Comparison of ENCODE assay signal across 21 mouse cellular contexts in genomic region chr1:150090229-150090628, GRCm38 (mm10). TPM values are rescaled to one million over a fixed set of nuclear protein-coding genes. Genes with fewer than 3 reads are reported as not detected.
DNase-seq lines count a peak whose midpoint lies in the region; ATAC-seq and TF ChIP-seq lines count a peak whose summit lies in the region.
"Had no signal": no experiment of that assay in that cellular context is flagged by ENCODE, and none has a peak within 500 bp of the region (broad histone marks: within the 10 kb centered on the region; RNA-seq: fewer than 3 reads in every experiment).

No protein-coding gene starts in this region.

- no peaks in the 10 kb centered on the region for H3K36me3 ChIP-seq in hindbrain, embryonic 11.5 days (ENCODE audit: control insufficient read depth, insufficient read depth, low read length)
- no peaks in the 10 kb centered on the region for H3K36me3 ChIP-seq in hindbrain, postnatal 0 days (ENCODE audit: insufficient read depth, low read length)
- H3K36me3 ChIP-seq in lung, embryonic 15.5 days: no peaks in the 10 kb centered on the region
- H3K36me3 ChIP-seq in stomach, embryonic 14.5 days (ENCODE audit: control insufficient read depth, insufficient read depth, low read length): no peaks in the 10 kb centered on the region
- H3K36me3 ChIP-seq in stomach, postnatal 0 days (ENCODE audit: control insufficient read depth, insufficient read depth, low read length): no peaks in the 10 kb centered on the region
- H3K36me3 ChIP-seq: hindbrain, embryonic 15.5 days had no signal

- DNase-seq in hindbrain, embryonic 11.5 days (ENCODE audit: low spot score): no peak
- DNase-seq in hindbrain, postnatal 0 days (ENCODE audit: low spot score): no peak
- no peak for DNase-seq in lung, postnatal 14 days
- no peak for DNase-seq in stomach, postnatal 0 days (ENCODE audit: low spot score)
- DNase-seq in embryo, embryonic 11 days: no peak
- no peak for DNase-seq in gastrocnemius, adult 8-10 months (ENCODE audit: low spot score in 2 of 2)
- DNase-seq: adrenal gland, postnatal 36 days; B cell, adult 2 months; cerebellum, adult 18-20 months; cerebellum, postnatal 25 days; heart, postnatal 10 days; lung, adult 18-20 months; right cerebral cortex, postnatal 14 days; spleen, adult 18-20 months; thymus, postnatal 14 days had no signal

- H3K27ac ChIP-seq in hindbrain, embryonic 11.5 days (ENCODE audit: low read depth, low read length): no peak overlapping the region
- no peak overlapping the region for H3K27ac ChIP-seq in hindbrain, postnatal 0 days
- H3K27ac ChIP-seq in lung, embryonic 15.5 days: no peak overlapping the region
- H3K27ac ChIP-seq in stomach, embryonic 14.5 days (ENCODE audit: low read length): no peak overlapping the region
- H3K27ac ChIP-seq in stomach, postnatal 0 days (replicated peaks): no peak overlapping the region
- H3K27ac ChIP-seq: hindbrain, embryonic 15.5 days had no signal

- H3K4me3 ChIP-seq in hindbrain, embryonic 11.5 days (ENCODE audit: low read depth, low read length): no peak overlapping the region
- no peak overlapping the region for H3K4me3 ChIP-seq in hindbrain, postnatal 0 days (ENCODE audit: low read length)
- H3K4me3 ChIP-seq in lung, embryonic 15.5 days: no peak overlapping the region
- no peak overlapping the region for H3K4me3 ChIP-seq in stomach, embryonic 14.5 days (ENCODE audit: low read depth, low read length)
- H3K4me3 ChIP-seq in stomach, postnatal 0 days (ENCODE audit: low read depth, low read length): no peak overlapping the region
- H3K4me3 ChIP-seq: hindbrain, embryonic 15.5 days had no signal

- no peak overlapping the region for H3K9ac ChIP-seq in hindbrain, embryonic 11.5 days (ENCODE audit: low read depth, low read length)
- H3K9ac ChIP-seq in hindbrain, postnatal 0 days (replicated peaks; ENCODE audit: low read length): no peak overlapping the region
- no peak overlapping the region for H3K9ac ChIP-seq in lung, embryonic 15.5 days
- H3K9ac ChIP-seq in stomach, embryonic 14.5 days (replicated peaks; ENCODE audit: low read depth, low read length): no peak overlapping the region
- H3K9ac ChIP-seq in stomach, postnatal 0 days (ENCODE audit: low read length): no peak overlapping the region
- H3K9ac ChIP-seq: hindbrain, embryonic 15.5 days had no signal

- no peak overlapping the region for H3K4me2 ChIP-seq in hindbrain, embryonic 11.5 days (replicated peaks; ENCODE audit: low read depth, low read length)
- no peak overlapping the region for H3K4me2 ChIP-seq in hindbrain, postnatal 0 days (ENCODE audit: low read depth, low read length)
- no peak overlapping the region for H3K4me2 ChIP-seq in lung, embryonic 15.5 days
- no peak overlapping the region for H3K4me2 ChIP-seq in stomach, embryonic 14.5 days (replicated peaks; ENCODE audit: low read depth, low read length)
- H3K4me2 ChIP-seq in stomach, postnatal 0 days (replicated peaks; ENCODE audit: low read depth): no peak overlapping the region
- H3K4me2 ChIP-seq: heart, embryonic 11.5 days; hindbrain, embryonic 15.5 days; liver, embryonic 11.5 days had no signal

- H3K4me1 ChIP-seq in hindbrain, embryonic 11.5 days (replicated peaks; ENCODE audit: control insufficient read depth, insufficient read depth, low read length): no peaks in the 10 kb centered on the region
- no peaks in the 10 kb centered on the region for H3K4me1 ChIP-seq in hindbrain, postnatal 0 days (ENCODE audit: insufficient read depth, low read length)
- H3K4me1 ChIP-seq in lung, embryonic 15.5 days: no peaks in the 10 kb centered on the region
- H3K4me1 ChIP-seq in stomach, embryonic 14.5 days (ENCODE audit: control insufficient read depth, insufficient read depth, low read length): no peaks in the 10 kb centered on the region
- no peaks in the 10 kb centered on the region for H3K4me1 ChIP-seq in stomach, postnatal 0 days (replicated peaks; ENCODE audit: control insufficient read depth, insufficient read depth)
- H3K4me1 ChIP-seq: hindbrain, embryonic 15.5 days had no signal

- WGBS in hindbrain, embryonic 11.5 days: 45% methylated on average over 1 of the region's 1 CpGs
- 28% methylated on average over 1 of the region's 1 CpGs for WGBS in hindbrain, postnatal 0 days
- WGBS in lung, embryonic 15.5 days: 26% methylated on average over 1 of the region's 1 CpGs
- WGBS in stomach, embryonic 14.5 days: 14% methylated on average over 1 of the region's 1 CpGs
- 25% methylated on average over 1 of the region's 1 CpGs for WGBS in stomach, postnatal 0 days

- ATAC-seq in hindbrain, embryonic 11.5 days (ENCODE audit: low FRiP score): peak; percentile 62; the same call in 1 of the 2 replicates
- ATAC-seq in hindbrain, postnatal 0 days: no peak
- peak; percentile 80; the same call in 1 of the 2 replicates for ATAC-seq in lung, embryonic 15.5 days (ENCODE audit: borderline replicate concordance, extremely low read depth, low FRiP score, low TSS enrichment)
- peak; percentile 74; the same call in 1 of the 2 replicates for ATAC-seq in stomach, embryonic 14.5 days (ENCODE audit: insufficient number of reproducible peaks, insufficient read depth, low FRiP score, low read depth)
- no peak for ATAC-seq in stomach, postnatal 0 days (ENCODE audit: low FRiP score, low TSS enrichment)

- H3K27me3 ChIP-seq in hindbrain, embryonic 11.5 days (ENCODE audit: control insufficient read depth, insufficient read depth, low read length): no peaks in the 10 kb centered on the region
- no peaks in the 10 kb centered on the region for H3K27me3 ChIP-seq in hindbrain, postnatal 0 days (ENCODE audit: insufficient read depth, low read length)
- H3K27me3 ChIP-seq in lung, embryonic 15.5 days: no peaks in the 10 kb centered on the region
- no peaks in the 10 kb centered on the region for H3K27me3 ChIP-seq in stomach, embryonic 14.5 days (ENCODE audit: control insufficient read depth, insufficient read depth, low read length)
- H3K27me3 ChIP-seq in stomach, postnatal 0 days (ENCODE audit: control insufficient read depth, insufficient read depth, low read length): no peaks in the 10 kb centered on the region
- H3K27me3 ChIP-seq: hindbrain, embryonic 15.5 days had no signal

- no peak for TF ChIP-seq CTCF in hindbrain, postnatal 0 days (IDR thresholded peaks at IDR 0.05; ENCODE audit: low read depth)
- TF ChIP-seq CTCF in stomach, postnatal 0 days (IDR thresholded peaks at IDR 0.05; ENCODE audit: low read depth): no peak

- H3K9me3 ChIP-seq in hindbrain, embryonic 11.5 days (ENCODE audit: control insufficient read depth, low read length): no peaks in the 10 kb centered on the region
- no peaks in the 10 kb centered on the region for H3K9me3 ChIP-seq in hindbrain, postnatal 0 days (ENCODE audit: low read length)
- H3K9me3 ChIP-seq in lung, embryonic 15.5 days: no peaks in the 10 kb centered on the region
- no peaks in the 10 kb centered on the region for H3K9me3 ChIP-seq in stomach, embryonic 14.5 days (ENCODE audit: control insufficient read depth, low read depth, low read length)
- H3K9me3 ChIP-seq in stomach, postnatal 0 days (ENCODE audit: control insufficient read depth, low read length): no peaks in the 10 kb centered on the region
- H3K9me3 ChIP-seq: hindbrain, embryonic 15.5 days had no signal

- no peak for TF ChIP-seq EP300 in stomach, postnatal 0 days (optimal IDR thresholded peaks at IDR 0.05)

RNA-seq across cellular contexts. Expression of gene Ptgs2, which starts 9.6 kb away (rescaled TPM):
- 0.19 and 0.29 TPM in 2 replicates for polyA plus RNA-seq in hindbrain, embryonic 11.5 days (2014; fragmentation: Nextera tagmentation; extraction: Ambion mirVana)
- total RNA-seq in hindbrain, postnatal 0 days (2014; rRNA removed): 0.37 and 0.43 TPM in 2 replicates
- 0.08 and 0.21 TPM in 2 replicates for polyA plus RNA-seq in hindbrain, postnatal 0 days (2015; fragmentation: Nextera tagmentation; extraction: Ambion mirVana)
- polyA plus RNA-seq in lung, embryonic 15.5 days (2015; fragmentation: Nextera tagmentation; extraction: Ambion mirVana): 0.09 and 0.15 TPM in 2 replicates
- polyA plus RNA-seq in stomach, embryonic 14.5 days (2014; fragmentation: Nextera tagmentation; extraction: Ambion mirVana): 0.27 and 0.50 TPM in 2 replicates
- 0.54 and 0.61 TPM in 2 replicates for polyA plus RNA-seq in stomach, postnatal 0 days (2015; fragmentation: Nextera tagmentation; extraction: Ambion mirVana)
- total RNA-seq in gastrocnemius, adult 8-10 months (2022): under 1 TPM; 0.07 to 0.16 (median 0.12) TPM
- polyA plus RNA-seq: limb, embryonic 11.5 days had no signal

Comparison
In these comparisons a context has a peak if more than half of its experiments do, and no peak if none do; other contexts are left out.
1. ATAC-seq: peak in hindbrain, embryonic 11.5 days (single experiment), lung, embryonic 15.5 days (single experiment) and stomach, embryonic 14.5 days (single experiment); none in hindbrain, postnatal 0 days (single experiment) and stomach, postnatal 0 days (single experiment).